Mouse (Mus musculus) midbrain, embryonic 14.5 days (tissue): Measurements from ENCODE around the gene Hoxc6. TPM values are rescaled to one million over a fixed set of nuclear protein-coding genes. Genes with fewer than 3 reads are reported as not detected.
A peak's percentile ranks its signal among the peaks of the same experiment; 100 is the strongest.

Experiments used
- ATAC-seq: fragments of 200-750 bp; cut with Nextera tagmentation; 2 replicates; pipeline ENCODE4 v1.8.0; 2017; ENCODE audit warnings: moderate number of reproducible peaks, moderate library complexity; ENCODE audit not compliant: low FRiP score, low TSS enrichment
- DNase-seq: peaks from one replicate; pipeline ENCODE4 v3.0.0-alpha.2; 2015
- H3K27ac ChIP-seq: fragments of 300-500 bp; sonication (generic); replicated peaks from 2 replicates; pipeline ENCODE4 v1.5.1; 2014; ENCODE audit warnings: mild to moderate bottlenecking, low read depth, low read length, moderate library complexity
- H3K27me3 ChIP-seq: fragments of 300-500 bp; sonication (generic); 2 replicates; pipeline ENCODE4 v1.6.1; 2014; ENCODE audit warnings: low read length, control low read depth, mixed read lengths; ENCODE audit not compliant: control insufficient read depth, insufficient read depth
- H3K36me3 ChIP-seq: fragments of 300-500 bp; sonication (generic); 2 replicates; pipeline ENCODE4 v1.6.1; 2014; ENCODE audit warnings: low read length, control low read depth; ENCODE audit not compliant: control insufficient read depth, insufficient read depth
- H3K4me1 ChIP-seq: fragments of 300-500 bp; sonication (generic); 2 replicates; pipeline ENCODE4 v1.6.1; 2014; ENCODE audit warnings: mild to moderate bottlenecking, antibody characterized with exemption, low read length, control low read depth; ENCODE audit not compliant: control insufficient read depth, insufficient read depth
- H3K4me2 ChIP-seq: fragments of 300-500 bp; sonication (generic); 2 replicates; pipeline ENCODE4 v1.6.1; 2014; ENCODE audit warnings: mild to moderate bottlenecking, low read length, moderate library complexity
- H3K4me3 ChIP-seq: fragments of 300-500 bp; sonication (generic); replicated peaks from 2 replicates; pipeline ENCODE4 v1.5.1; 2014; ENCODE audit warnings: low read depth, low read length
- H3K9ac ChIP-seq: fragments of 300-500 bp; sonication (generic); replicated peaks from 2 replicates; pipeline ENCODE4 v1.6.1; 2014; ENCODE audit warnings: mild to moderate bottlenecking, low read length, moderate library complexity
- H3K9me3 ChIP-seq: fragments of 300-500 bp; sonication (generic); 2 replicates; pipeline ENCODE4 v1.6.1; 2016; ENCODE audit warnings: low read length, control low read depth, mixed read lengths; ENCODE audit not compliant: control insufficient read depth
- WGBS: fragments of 180-500 bp; shearing (Covaris S2); extraction: QIAGEN DNeasy Blood & Tissue Kit; methylation state at CpG from one replicate; pipeline ENCODE4 v1.1.7; 2014; 5-methylcytosine and 5-hydroxymethylcytosine counted together
- polyA plus RNA-seq: library from polyadenylated mRNA; unstranded; fragments of >200 nt; fragmentation: Nextera tagmentation; extraction: Ambion mirVana; gene quantifications from 2 replicates; pipeline ENCODE4 v1.2.1, GENCODE M21; 2014

Gene Hoxc6
- polyA plus RNA-seq, 1 experiment from 2014 or later, result not detected

DNA sequence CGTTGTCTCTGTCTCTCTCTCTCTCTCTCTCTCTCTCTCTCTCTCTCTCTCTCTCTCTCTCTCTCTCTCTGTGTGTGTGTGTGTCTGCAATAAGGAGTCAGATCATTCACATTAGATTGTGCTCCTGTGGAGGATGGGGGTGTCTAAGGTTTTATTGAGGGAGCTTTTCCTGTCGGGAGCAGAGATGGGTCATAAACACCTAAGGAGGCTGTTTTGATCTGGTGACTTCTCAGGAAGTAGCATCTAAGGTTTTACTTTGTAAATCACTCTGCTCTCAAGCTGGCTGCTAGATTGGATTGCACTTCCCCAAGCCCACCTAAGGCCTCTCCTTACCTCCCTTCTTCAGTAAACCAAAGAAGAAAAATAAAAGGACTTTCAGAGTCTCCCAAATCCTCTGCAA, 26.1 kb downstream of the Hoxc6 start:
- no peaks in the 10 kb centered on the region for H3K36me3 ChIP-seq
- ATAC-seq (no peak), DNase-seq (no peak)
- no peaks in the 10 kb centered on the region for H3K4me1 ChIP-seq
- no peak overlapping the region for H3K4me3 ChIP-seq
- no peak overlapping the region for H3K27ac ChIP-seq
- WGBS, result 0% methylated on average over 2 of the region's 2 CpGs
- no peak overlapping the region for H3K4me2 ChIP-seq
- H3K9me3 ChIP-seq, result no peaks in the 10 kb centered on the region
- no peak overlapping the region for H3K9ac ChIP-seq
- H3K27me3 ChIP-seq, result peaks cover 100% of the 10 kb centered on the region

- H3K9me3 ChIP-seq, result no peaks in the 10 kb centered on the region
- H3K27ac ChIP-seq, result no peak overlapping the region
- H3K4me1 ChIP-seq, result no peaks in the 10 kb centered on the region
- no peak overlapping the region for H3K4me2 ChIP-seq
- DNase-seq, result no peak
- no peak overlapping the region for H3K9ac ChIP-seq
- no peaks in the 10 kb centered on the region for H3K36me3 ChIP-seq
- H3K4me3 ChIP-seq, result no peak overlapping the region
- 2% methylated on average over 43 of the region's 43 CpGs for WGBS
- no peak for ATAC-seq
- peaks cover 99% of the 10 kb centered on the region for H3K27me3 ChIP-seq
Observed at GRCm38 (mm10) chr15:103027266-103028235, 29.5 kb downstream of the Hoxc6 start.

DNA sequence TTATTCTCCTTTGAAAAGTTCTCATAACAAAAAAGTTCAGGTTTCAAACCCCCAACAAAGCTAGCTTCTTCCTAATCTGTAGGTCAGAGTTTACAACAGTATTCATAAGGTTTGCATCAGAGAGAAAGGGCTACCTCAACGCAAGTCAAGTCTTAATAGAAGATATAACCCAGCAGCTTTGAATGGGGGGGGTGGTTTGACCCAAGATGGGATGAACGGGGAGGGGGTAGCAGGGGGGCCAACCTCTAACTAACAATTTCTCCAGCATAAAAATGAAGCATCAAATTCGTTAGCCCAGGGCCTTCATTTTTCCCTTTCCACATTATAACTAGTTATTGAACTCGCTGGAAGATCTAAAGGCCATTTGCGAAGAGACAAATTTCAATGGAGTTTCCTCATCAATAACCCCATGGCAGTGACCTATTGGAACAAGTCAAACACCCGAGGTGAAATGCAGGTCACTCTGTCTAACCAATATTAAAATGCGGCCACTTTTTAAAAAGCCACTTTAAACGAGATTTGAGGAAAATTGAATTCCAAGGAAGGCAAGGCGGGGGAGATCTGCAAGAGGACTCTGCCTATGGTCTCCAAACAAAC, 31.0 kb downstream of the Hoxc6 start:
- H3K36me3 ChIP-seq, result no peaks in the 10 kb centered on the region
- no peaks in the 10 kb centered on the region for H3K9me3 ChIP-seq
- no peaks in the 10 kb centered on the region for H3K4me1 ChIP-seq
- no peak overlapping the region for H3K4me2 ChIP-seq
- WGBS, result 10% methylated on average over 9 of the region's 9 CpGs
- ATAC-seq, result no peak
- no peak overlapping the region for H3K9ac ChIP-seq
- H3K27ac ChIP-seq, result no peak overlapping the region
- no peak for DNase-seq
- peaks cover 97% of the 10 kb centered on the region for H3K27me3 ChIP-seq
- H3K4me3 ChIP-seq, result no peak overlapping the region

DNA sequence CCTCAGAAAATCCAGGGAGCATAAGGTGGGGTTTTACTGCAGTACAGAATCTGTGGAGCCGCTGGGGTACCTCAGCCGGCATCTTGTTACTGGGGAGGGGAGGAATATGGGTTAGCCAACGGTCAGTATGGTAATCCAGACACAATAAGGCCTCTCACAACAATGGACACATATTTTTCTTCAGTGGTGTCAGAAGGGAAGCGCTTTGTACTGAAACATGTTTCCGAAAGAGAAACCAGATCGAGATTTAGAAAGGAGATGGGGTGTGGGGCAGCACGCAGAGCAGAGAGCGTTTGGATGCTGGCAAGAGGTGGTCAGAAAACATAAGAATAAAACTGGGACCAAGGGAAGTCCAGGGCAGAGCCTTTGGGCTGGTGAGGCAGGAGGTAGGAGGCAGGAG, 32.1 kb downstream of the Hoxc6 start:
- Histone ChIP-seq H3K4me2 (no peak overlapping the region), H3K4me1 (no peaks in the 10 kb centered on the region), H3K9ac (no peak overlapping the region), H3K27ac (no peak overlapping the region), H3K4me3 (no peak overlapping the region), H3K9me3 (no peaks in the 10 kb centered on the region), H3K27me3 (peaks cover 97% of the 10 kb centered on the region), H3K36me3 (no peaks in the 10 kb centered on the region)
- ATAC-seq (no peak), DNase-seq (no peak)
- WGBS, result 1% methylated on average over 8 of the region's 8 CpGs

DNA sequence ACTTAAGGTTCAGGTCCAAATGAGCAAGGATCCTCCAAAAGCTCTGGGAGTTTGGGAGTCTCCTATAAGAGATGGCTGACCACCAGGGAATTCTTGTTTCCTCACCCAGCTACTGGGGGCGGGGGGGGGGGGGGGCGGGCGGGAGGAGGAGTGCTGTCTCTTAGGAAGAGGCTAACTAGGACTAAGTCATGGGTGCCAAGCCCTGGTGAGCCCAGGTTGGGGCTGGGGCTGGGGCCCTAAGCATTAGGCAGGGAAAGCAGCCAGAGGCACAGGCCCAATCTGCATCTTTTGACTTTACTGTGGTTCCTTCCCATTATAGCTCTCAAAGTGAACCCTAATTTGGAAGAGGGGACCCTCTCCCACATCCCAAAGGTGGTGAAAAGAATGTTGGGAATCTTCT, 34.1 kb downstream of the Hoxc6 start:
- ATAC-seq (no peak), DNase-seq (no peak)
- Histone ChIP-seq H3K4me3 (no peak overlapping the region), H3K9ac (no peak overlapping the region), H3K36me3 (no peaks in the 10 kb centered on the region), H3K27me3 (peaks cover 97% of the 10 kb centered on the region), H3K9me3 (no peaks in the 10 kb centered on the region), H3K27ac (no peak overlapping the region), H3K4me1 (no peaks in the 10 kb centered on the region), H3K4me2 (no peak overlapping the region)
- 0% methylated on average over 2 of the region's 3 CpGs for WGBS

DNA sequence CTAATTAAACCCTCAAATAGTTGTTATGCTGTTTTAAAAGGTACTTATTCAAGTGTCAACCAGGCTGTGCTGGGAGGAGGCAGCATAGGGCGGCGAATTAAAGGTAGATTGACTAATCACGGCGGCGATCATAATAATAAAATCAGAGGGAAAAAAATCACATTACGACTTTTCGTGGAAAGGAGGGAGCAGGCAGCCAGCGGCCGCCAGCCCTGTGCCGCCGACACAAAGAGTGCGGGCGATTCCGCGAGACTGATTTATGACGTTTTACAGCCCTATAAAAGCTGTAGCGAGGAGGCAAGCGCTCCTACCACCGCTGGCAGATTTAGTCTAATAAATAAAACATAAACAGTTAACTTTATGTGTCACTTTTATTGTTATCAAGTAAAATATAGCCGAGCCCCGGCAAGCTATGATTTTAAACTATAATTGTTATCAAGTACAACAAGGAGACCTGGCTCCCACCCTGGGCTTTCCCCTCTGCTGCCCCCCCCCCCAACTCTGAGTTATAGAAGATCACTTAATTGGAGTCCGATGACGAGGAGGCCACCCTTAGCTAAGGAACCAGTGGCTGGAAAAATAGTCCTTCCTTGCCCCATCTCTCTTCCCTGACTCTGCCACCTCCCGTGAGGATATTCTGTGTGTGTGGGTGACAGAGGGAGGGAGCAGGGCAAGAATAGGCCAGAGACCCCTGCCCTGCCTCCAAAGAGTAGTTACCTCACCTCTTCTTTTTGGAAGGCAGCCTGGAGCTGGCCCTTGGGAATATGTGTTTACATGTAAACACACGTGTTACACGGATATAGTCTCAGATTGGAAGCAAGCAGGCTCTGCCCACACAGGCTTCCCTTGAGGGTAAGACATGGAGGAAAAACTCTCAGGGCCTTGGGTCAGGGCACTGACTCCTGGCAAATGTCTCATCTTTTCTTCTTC, 34.9 kb downstream of the Hoxc6 start:
- Histone ChIP-seq H3K4me3 (no peak overlapping the region), H3K9ac (no peak overlapping the region), H3K4me1 (no peaks in the 10 kb centered on the region), H3K9me3 (no peaks in the 10 kb centered on the region), H3K27ac (no peak overlapping the region), H3K36me3 (no peaks in the 10 kb centered on the region), H3K27me3 (peaks cover 97% of the 10 kb centered on the region), H3K4me2 (no peak overlapping the region)
- WGBS, result 2% methylated on average over 26 of the region's 26 CpGs
- DNase-seq (no peak), ATAC-seq (no peak)

GRCm38 (mm10) chr15:103034043-103034806, 36.2 kb downstream of the Hoxc6 start:
- peak overlapping the region; percentile 19; the same call in 1 of the 2 replicates for H3K4me2 ChIP-seq
- WGBS, result under 1% methylated on average over 24 of the region's 24 CpGs
- no peak overlapping the region for H3K9ac ChIP-seq
- DNase-seq (no peak), ATAC-seq (no peak)
- peak overlapping the region; percentile 5; the same call in 1 of the 2 replicates for H3K4me3 ChIP-seq
- no peaks in the 10 kb centered on the region for H3K9me3 ChIP-seq
- H3K27ac ChIP-seq, result no peak overlapping the region
- H3K4me1 ChIP-seq, result no peaks in the 10 kb centered on the region
- H3K27me3 ChIP-seq, result peaks cover 97% of the 10 kb centered on the region
- H3K36me3 ChIP-seq, result no peaks in the 10 kb centered on the region
